Mouse (Mus musculus) gastrocnemius, postnatal 10 days (tissue): ENCODE results near the gene Acsbg1. TPM values are rescaled to one million over a fixed set of nuclear protein-coding genes. Genes with fewer than 3 reads are reported as not detected.

ENCODE experiments used
- microRNA-seq, 2 experiments: library from miRNA; unstranded; fragments of <30 nt; microRNA quantifications; one replicate each; pipeline ENCODE4 v1.2.0; 2021
- total RNA-seq, 2 experiments: library from RNA; stranded (reverse); gene quantifications; 2 replicates each; pipeline ENCODE4 v1.2.3; 2021

Acsbg1 gene
- total RNA-seq, 2 experiments from 2014 or later, result 0.93 to 0.96 TPM

Small RNA genes within 50 kb of the gene (microRNA-seq; reads per million reads assigned to microRNA genes)
- gene Mir5710, result 0 reads per million in 2 experiments

Other genes starting within 250 kb of the Acsbg1 start
- gene Dmxl2, start 160.2 kb downstream of the Acsbg1 start, total RNA-seq, result 1 to 10 TPM; 5.5 to 7.0 TPM
- gene Sh2d7, start 122.9 kb downstream of the Acsbg1 start, total RNA-seq, result not detected
- gene Cib2, start 101.7 kb downstream of the Acsbg1 start, total RNA-seq, result 10 to 100 TPM; 23.6 to 23.9 TPM
- 100 to 1,000 TPM; 320 to 400 TPM for gene Idh3a, start 75.5 kb downstream of the Acsbg1 start, total RNA-seq
- gene Dnaja4, start 37.0 kb upstream of the Acsbg1 start, total RNA-seq, result 10 to 100 TPM; 42.3 to 48.3 TPM
- 10 to 100 TPM; 27.6 to 32.0 TPM for gene Wdr61, start 72.6 kb upstream of the Acsbg1 start, total RNA-seq
- 1 to 10 TPM; 2.6 to 4.3 TPM for gene Crabp1, start 102.9 kb upstream of the Acsbg1 start, total RNA-seq
- gene Ireb2, start 201.9 kb upstream of the Acsbg1 start, total RNA-seq, result 10 to 100 TPM; 31.6 to 36.2 TPM